Mouse (Mus musculus): ENCODE data around the gene Ihh.

The Ihh gene

DNA sequence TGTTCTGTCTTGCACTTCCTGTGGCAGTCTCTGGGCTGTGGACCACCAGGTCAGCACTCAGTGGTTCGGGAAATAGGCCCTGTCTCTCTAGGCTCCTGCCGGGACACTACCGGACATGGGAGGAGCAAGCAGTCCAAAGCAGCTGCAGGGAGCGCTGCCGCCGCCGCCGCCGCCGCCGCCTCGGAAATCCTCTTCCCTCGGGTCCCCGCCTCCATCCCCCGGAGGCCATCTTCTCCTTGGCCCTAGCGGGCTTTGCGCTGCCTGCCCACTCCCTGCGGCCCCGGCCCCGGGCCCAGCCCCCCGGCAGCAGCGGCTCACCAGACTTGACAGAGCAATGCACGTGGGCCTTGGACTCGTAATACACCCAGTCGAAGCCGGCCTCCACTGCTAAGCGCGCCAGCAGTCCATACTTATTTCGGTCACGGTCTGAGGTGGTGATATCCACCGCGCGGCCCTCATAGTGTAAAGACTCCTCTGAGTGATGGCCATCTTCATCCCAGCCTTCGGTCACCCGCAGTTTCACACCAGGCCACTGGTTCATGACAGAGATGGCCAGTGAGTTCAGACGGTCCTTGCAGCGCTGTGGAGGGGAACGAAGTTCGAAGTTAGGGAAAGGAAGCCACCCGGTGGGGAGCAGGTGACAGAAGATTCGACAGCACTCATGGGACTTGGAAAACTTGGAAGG, 3.3 kb downstream of the Ihh start:
- 6% methylated on average over 41 of the region's 41 CpGs for WGBS

DNA sequence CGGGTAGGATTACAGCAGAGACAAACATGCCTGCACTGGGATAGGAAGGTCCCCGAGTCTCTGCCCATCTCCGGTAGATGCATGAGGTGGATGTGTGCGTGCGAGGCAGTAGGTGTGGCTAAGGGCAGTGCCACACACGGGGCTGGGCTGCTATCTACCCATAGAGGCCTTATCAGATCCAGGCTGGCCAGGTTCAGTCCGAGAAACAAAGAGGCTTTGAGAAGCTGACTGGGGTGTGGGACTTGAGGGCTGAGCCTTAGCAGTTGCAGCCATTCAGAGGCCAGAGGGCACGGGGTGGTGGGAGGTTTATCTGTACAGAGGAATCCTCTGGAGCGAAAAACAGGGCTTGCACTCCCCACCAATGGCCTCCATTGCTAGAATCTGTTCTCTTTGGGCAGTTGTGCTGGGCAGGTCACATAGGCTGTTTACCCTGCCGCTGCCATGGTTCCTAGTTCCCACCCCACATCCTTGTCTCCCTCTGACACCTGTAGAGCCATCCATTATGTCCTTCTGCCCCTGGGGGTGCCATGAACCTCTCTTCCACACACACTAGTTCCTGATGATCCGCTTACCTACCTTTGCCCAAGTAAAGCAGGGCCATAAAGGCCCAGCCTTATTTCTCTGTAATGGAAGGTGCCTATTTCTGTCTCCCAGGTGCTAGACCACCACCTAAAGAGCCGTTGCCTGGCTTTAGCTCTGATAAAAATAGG, 9.7 kb downstream of the Ihh start:
- WGBS: 76% methylated on average over 12 of the region's 12 CpGs

DNA sequence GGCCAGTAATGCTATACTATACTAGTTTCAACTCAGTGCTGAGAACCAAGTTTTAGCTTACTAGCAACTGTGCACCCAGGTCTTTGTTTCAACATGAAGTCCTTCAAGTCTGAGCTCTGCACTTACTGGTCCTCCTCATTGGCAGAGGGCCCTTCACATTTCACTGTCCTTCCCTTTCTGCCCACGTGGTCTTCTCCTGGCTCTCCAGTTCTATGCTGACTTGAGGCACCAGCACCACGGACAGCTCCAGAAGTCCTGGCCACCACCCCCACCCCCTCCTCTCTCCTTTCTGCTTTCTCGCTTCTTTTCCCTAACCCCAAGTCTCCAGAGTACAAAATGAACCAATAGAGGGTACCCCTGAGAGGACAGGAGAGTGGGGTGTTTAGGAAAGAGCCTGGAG, 11.7 kb downstream of the Ihh start:
- 21% methylated on average over 3 of the region's 3 CpGs for WGBS

DNA sequence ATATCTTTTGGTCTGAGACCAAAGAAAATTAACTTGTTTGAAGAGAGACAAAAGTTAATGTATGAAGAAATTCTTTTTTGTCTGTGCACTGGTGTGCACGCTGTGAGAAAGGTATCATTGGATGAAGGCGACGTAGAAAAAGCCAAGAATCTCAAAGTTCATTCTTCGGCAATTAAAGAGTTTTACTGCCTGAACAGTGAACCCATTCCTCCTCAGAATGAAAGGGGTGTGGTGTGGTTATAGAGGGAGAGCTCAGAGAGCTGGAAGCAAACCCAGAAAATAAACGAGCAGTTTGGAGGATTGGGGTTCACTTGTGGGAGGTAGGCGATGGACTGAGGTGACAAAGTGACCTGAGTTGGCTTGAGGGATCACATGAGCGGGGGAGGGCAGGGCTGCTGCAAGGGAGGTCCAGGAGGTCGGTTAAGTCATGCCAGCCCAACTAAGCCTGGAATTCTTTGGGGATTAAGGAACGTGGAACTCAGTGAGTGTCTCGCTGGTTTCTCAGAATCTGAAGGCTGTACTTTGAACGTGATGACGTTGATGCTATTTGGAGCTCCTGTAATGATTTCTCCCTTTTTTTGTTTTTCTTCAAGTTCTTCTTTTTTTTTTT, 15.1 kb downstream of the Ihh start:
- WGBS: 39% methylated on average over 12 of the region's 12 CpGs

DNA sequence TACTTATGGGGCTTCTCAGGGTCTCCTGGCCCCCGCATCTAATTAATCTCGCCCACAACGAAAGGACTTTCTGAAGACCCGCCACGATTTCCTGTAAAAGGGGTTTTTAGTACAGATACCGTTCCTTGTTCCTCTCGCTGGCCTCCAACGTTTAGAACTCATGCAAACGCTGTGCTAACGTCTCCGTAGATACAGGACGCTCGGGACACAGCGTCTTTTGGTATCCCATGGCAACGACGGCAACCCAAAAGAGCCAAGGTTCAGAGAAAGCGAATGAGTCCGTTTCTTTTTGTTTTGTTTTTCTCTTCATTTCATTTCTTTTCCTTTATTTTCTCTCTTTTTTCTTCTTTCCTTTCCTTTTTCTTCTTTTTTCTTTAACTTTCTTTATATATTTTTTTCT, 16.1 kb downstream of the Ihh start, which contains the start of gene Cfap65:
Cfap65 (minus strand) TSS at position 198 of the 400 bp plus-strand sequence.
- 2% methylated on average over 18 of the region's 18 CpGs for WGBS

DNA sequence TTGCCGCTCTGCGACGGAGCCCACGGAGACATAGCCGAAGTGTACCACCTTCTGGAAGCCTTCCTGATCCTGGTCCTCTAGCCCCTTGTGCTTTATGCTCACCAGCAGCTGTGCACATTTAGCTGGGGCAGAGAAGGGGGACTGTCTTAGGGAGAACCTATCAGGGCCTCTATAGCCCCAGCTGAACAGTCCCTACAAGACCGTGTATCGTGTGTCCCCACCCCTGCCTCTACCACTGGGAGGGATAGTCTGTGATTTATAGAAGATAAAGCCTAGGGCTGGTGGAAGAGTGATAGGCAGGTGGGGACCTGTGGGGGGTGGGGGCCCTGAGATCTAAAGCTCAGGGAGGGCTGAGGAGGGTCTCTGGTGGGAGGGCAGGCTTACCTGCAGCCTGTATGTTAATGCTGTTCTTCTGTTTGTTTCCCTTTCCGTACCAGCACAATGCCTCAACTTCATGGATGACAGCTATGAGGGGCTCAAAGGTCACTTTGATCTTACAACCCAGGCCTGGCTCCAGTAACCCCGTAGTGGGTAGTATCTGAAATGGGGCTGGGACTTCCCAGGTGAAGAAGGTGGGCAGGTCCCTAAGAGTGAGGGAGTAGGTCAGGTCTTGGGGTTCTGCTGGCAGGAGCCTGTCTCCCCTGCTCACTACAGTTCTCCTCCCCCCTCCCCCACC, 23.7 kb downstream of the Ihh start:
- WGBS: 92% methylated on average over 9 of the region's 9 CpGs

DNA sequence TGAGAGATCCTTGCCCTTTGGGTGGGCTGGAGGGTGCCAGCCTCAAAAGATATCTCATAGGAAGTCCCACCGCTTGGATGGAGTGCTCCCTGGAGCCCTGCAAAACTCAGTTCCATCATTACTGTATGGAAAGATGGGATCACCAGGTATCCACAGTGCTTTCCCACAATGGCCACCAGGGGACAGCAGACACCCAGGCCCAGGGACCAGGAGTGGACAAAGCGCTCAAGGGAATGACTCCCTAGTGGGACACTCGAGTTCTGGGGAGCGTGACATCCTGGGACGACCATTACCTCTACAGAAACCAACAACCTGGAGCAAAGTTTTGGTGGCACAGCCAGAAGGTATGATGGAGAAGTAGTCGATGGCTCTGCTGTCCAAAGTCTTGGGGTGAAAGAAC, 24.8 kb downstream of the Ihh start:
- WGBS: 41% methylated on average over 6 of the region's 6 CpGs

DNA sequence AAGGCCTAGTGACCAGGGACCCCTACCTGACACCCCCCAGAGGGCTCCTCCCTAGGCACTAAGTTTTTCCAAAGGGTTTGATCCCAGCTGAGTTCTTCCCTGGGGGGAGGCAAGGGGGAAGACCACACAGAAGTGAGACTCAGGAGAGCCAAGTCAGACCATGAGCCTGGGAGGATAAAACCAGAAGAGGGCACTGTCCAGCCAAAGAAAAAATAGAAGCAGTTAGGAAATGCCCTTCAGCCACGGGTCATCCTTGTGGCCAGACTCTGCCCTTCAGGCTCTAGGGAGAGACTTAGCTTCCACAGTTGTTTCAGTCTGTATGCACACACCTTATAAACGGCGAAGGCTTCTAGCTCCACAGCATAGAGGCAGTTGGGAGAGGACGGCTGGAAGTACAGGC, 27.0 kb downstream of the Ihh start:
- 69% methylated on average over 4 of the region's 4 CpGs for WGBS

DNA sequence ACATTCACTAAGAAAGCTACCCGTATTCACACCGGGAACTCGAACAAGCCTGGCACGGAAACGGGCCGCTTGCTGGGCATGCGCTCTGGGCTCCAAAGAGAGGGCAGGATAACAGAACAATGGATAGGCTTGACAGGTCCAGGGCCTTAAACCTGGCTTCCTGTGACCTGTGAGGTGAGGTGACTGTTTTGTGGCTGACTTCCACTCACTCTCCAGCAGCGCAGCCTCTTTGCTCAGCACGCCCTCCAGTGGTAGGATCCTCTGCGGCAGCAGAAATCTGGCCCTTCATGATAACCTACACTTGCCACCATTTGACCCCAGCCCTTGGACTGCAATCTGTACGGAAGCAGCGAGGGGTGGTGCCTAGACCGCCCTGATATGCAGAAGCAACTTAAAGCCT, 35.8 kb downstream of the Ihh start:
- WGBS: 27% methylated on average over 13 of the region's 13 CpGs

DNA sequence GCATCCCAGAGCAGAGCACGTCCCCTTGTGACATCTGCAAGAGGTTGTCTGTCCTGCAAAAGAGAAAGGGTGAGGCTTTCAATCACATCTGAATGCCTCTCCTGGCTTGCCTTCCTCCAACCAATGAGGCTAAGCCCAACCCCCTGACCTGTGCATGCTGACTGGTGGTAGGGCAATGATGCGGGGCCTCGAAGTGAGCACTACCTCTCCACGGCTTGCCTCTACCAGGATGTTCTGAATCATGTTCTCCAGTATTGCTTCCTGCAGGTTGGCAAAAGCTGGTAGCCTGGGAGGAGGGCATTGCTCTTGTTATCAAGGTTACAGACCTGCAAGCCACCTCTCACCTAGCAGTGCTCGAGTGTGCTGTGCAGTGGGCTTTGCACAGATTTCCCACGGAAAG, 49.3 kb downstream of the Ihh start:
- WGBS: 34% methylated on average over 6 of the region's 6 CpGs

DNA sequence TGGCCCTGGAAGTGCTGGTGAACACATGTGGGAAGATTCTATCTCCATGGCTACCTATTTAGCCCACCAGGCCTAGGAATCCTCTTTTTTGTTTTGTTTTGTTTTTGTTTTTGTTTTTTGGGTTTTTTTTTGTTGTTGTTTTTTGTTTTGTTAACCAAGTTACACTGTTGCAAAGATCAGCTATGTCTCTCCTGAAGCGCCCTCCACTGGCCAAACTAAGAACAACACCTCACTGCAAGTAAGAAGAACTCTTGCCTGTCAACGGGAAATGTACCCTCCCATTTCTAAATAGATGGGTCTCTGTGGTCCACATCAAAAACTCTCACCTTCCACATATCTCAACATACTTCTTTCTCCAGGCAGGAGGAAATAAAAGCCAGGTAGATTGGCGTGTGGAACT, 49.8 kb downstream of the Ihh start:
- 13% methylated on average over 3 of the region's 3 CpGs for WGBS

DNA sequence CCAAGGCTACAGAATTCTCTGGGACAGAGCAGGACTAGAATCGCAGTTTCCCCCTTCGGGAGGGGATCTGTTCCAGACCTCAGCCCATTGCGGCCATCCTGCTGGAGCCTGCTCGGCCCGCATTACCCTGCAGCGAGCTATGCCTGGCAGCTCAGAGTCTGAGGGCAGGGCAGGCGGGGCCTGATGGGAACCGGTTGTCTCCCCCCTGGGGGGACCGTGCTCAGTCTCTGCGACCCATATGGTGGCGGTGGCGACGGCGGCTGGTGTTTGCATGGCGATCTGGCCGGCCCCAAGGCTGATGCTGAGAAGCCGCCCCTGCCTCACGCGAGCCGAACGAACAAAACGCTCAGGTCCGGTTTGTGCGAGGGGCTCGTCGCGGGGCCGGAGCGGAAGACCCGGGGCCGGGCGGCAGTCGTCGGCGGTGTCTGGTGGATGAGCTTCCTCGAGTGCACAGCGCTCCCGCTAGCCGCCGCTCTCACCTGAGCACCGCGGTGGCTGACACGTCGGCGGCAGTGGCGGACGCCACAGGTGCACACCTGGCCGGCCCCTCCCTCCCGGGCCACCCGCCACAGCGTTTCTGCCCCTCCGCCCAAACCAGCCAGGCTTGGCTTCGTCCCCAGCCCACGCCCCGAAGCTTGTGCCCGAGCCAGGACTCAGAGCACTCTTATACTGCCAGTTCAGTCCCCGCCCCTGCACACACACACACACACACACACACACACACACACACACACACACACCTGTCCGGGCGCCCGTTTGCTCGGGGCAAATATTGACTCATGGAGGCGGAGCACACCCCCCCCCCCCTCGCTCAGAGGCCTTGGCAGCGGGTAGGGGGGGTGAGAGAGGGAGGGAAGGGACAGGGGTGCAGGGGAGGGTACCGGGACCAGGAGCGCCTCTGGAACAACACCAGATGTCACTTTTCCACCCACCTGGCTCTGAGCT, 50.9 kb downstream of the Ihh start:
- WGBS: 4% methylated on average over 65 of the region's 66 CpGs

DNA sequence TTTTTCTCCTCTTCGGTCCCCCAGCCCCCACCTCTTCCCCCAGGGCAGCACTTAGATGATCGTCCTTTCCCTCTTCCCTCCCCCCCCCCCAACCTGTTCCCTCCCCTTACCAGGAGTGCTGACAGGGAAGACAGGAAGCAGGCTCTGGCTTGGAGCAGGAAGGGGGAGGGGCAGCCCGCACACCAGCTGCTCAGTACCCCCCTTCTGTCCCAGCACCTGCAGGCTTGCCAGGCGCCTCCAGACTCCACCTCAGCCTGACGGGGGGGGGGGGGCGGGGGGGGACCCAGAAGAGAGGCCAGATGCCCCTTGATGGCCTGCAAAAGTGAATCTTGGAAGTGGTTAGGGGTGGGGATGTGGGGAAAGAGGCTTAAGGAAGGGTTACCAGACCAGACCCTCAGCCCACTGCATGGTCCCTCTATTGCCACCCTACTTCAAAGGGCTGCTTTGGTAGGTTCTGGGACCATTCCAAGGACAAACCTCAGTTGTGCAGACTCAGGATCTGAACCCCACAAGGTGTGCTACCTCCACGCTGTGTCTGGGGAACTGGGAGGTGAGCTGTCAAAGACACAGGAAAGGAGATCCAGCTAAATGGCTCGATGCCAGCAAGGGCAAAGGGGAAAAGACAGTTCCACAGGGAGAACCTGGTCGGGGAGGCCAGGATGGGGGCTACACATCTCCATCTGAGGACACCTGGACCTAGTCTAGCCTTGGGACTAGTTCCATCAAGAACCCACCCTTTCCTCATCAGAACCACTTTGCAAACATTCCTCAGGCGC, 52.6 kb downstream of the Ihh start:
- WGBS: 19% methylated on average over 10 of the region's 10 CpGs

DNA sequence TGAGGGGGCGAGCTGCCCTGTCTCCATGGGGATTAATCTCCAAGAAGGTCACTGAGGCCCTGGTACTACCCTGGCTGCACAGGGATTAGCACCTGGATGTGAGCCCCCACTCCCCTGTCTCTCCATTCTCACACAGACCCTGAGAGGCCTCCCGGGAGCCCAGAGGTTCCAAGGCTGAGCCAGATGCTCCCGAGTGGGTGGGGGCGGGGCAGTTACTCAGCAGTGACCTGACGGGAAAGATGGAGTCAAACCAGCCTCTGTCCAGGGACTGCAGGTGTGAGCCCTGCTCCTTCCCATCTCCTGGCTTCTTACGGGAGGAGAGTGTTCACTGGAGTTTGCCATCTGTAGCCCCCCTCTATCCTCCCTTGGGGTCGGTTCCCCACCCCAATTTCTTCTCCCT, 53.5 kb downstream of the Ihh start:
- 26% methylated on average over 7 of the region's 7 CpGs for WGBS

All from cerebral cortex, adult 2 months (tissue).